Mouse (Mus musculus) kidney, postnatal 4 days (tissue): ENCODE measurements around the gene Egln2.

Experiments used
- DNase-seq, 2 experiments: peaks; one replicate each; pipeline ENCODE4 v3.0.0; 2021; ENCODE audit warnings: mixed read lengths in 2 of 2

Egln2 gene

GRCm38 (mm10) chr7:27174896-27175295 lies 8.3 kb upstream of the Egln2 start:
- no peak for DNase-seq

GRCm38 (mm10) chr7:27174496-27174895 lies 7.9 kb upstream of the Egln2 start:
- DNase-seq = no peak

- no peak for DNase-seq
Measured at GRCm38 (mm10) chr7:27170981-27171380, 4.4 kb upstream of the Egln2 start.

- no peak for DNase-seq
Measured at GRCm38 (mm10) chr7:27168371-27168770, 1.8 kb upstream of the Egln2 start.

GRCm38 (mm10) chr7:27167475-27168094 lies 983 bp upstream of the Egln2 start:
- DNase-seq = no peak

GRCm38 (mm10) chr7:27166229-27166613 lies 381 bp downstream of the Egln2 start:
- peak; percentile 91 to 94 for DNase-seq

- DNase-seq = no peak
Measured at GRCm38 (mm10) chr7:27165696-27166095, 906 bp downstream of the Egln2 start.

GRCm38 (mm10) chr7:27165007-27165655 lies 1.5 kb downstream of the Egln2 start:
- peak in 1 of 2 experiments; percentile 46 for DNase-seq

- DNase-seq = peak in 1 of 2 experiments; percentile 49
Measured at GRCm38 (mm10) chr7:27164112-27164947, 2.3 kb downstream of the Egln2 start.

- DNase-seq = no peak
Measured at GRCm38 (mm10) chr7:27163450-27163805, 3.2 kb downstream of the Egln2 start.

GRCm38 (mm10) chr7:27162780-27163449 lies 3.7 kb downstream of the Egln2 start:
- DNase-seq = no peak

GRCm38 (mm10) chr7:27161744-27162143 lies 4.9 kb downstream of the Egln2 start:
- DNase-seq = peak in 1 of 2 experiments; percentile 51

- no peak for DNase-seq
Measured at GRCm38 (mm10) chr7:27160921-27161320, 5.7 kb downstream of the Egln2 start.

GRCm38 (mm10) chr7:27159882-27160281 lies 6.7 kb downstream of the Egln2 start:
- DNase-seq = peak; percentile 92 to 95

GRCm38 (mm10) chr7:27159256-27159655 lies 7.3 kb downstream of the Egln2 start:
- DNase-seq = no peak

- no peak for DNase-seq
Measured at GRCm38 (mm10) chr7:27158171-27158570, 8.4 kb downstream of the Egln2 start.

- no peak for DNase-seq
Measured at GRCm38 (mm10) chr7:27156005-27156404, 10.6 kb downstream of the Egln2 start.

- DNase-seq = peak; percentile 63 to 74
Measured at GRCm38 (mm10) chr7:27153205-27153764, 13.3 kb downstream of the Egln2 start, which contains the start of gene Cyp2t4. Cyp2t4 (plus strand) TSS chr7:27153714.

GRCm38 (mm10) chr7:27136410-27136996 lies 30.1 kb downstream of the Egln2 start:
- DNase-seq = no peak

GRCm38 (mm10) chr7:27133757-27134156 lies 32.8 kb downstream of the Egln2 start:
- no peak for DNase-seq

- DNase-seq = peak; percentile 70 to 80
Measured at GRCm38 (mm10) chr7:27133156-27133555, 33.4 kb downstream of the Egln2 start.

- DNase-seq = peak; percentile 76 to 82
Measured at GRCm38 (mm10) chr7:27132588-27132987, 34.0 kb downstream of the Egln2 start.
